Mouse (Mus musculus) liver, adult 2 months (tissue): Measurements from ENCODE around the gene Hmgcll1. TPM values are rescaled to one million over a fixed set of nuclear protein-coding genes. Genes with fewer than 3 reads are reported as not detected.

ENCODE experiments used
- DNase-seq: peaks from one replicate; pipeline ENCODE4 v3.0.0-alpha.2; 2011; ENCODE audit warnings: low read depth, low spot score; ENCODE audit errors: extremely low read depth
- H3K27ac ChIP-seq: fragments of 200-500 bp; replicated peaks from 2 replicates; pipeline ENCODE4 v1.5.1; 2012; ENCODE audit warnings: low read depth, mild to moderate bottlenecking, control low read depth, inconsistent platforms, low read length; ENCODE audit not compliant: insufficient read depth
- H3K27me3 ChIP-seq: fragments of 200-500 bp; 2 replicates; pipeline ENCODE4 v1.6.1; 2012; ENCODE audit warnings: mild to moderate bottlenecking, moderate library complexity, low read length, inconsistent platforms; ENCODE audit not compliant: control insufficient read depth, insufficient read depth
- H3K36me3 ChIP-seq: fragments of 200-500 bp; 2 replicates; pipeline ENCODE4 v1.6.1; 2012; ENCODE audit warnings: low read length, inconsistent platforms; ENCODE audit not compliant: control insufficient read depth, insufficient read depth
- H3K4me1 ChIP-seq: fragments of 200-500 bp; 2 replicates; pipeline ENCODE4 v1.6.1; 2011; ENCODE audit warnings: low read length; ENCODE audit not compliant: control insufficient read depth, insufficient read depth
- H3K4me3 ChIP-seq: fragments of 200-500 bp; 2 replicates; pipeline ENCODE4 v1.5.1; 2011; ENCODE audit warnings: low read depth, mild to moderate bottlenecking, control low read depth, low read length, moderate library complexity; ENCODE audit not compliant: insufficient read depth
- H3K79me2 ChIP-seq: fragments of 200-500 bp; 2 replicates; pipeline ENCODE4 v1.6.1; 2012; ENCODE audit warnings: inconsistent platforms, mild to moderate bottlenecking, low read length, moderate library complexity; ENCODE audit not compliant: control insufficient read depth, insufficient read depth
- H3K9ac ChIP-seq: fragments of 200-500 bp; 2 replicates; pipeline ENCODE4 v1.6.1; 2012; ENCODE audit warnings: low read depth, mild to moderate bottlenecking, control low read depth, inconsistent platforms, low read length
- CTCF ChIP-seq: fragments of 200-500 bp; IDR thresholded peaks from 2 replicates; pipeline ENCODE4 v1.5.1; 2011; ENCODE audit warnings: low read depth, low read length, control low read depth
- POLR2A ChIP-seq: fragments of 200-500 bp; IDR thresholded peaks from 2 replicates; pipeline ENCODE4 v1.6.1; 2011; ENCODE audit warnings: low read length, control low read depth; ENCODE audit not compliant: insufficient read depth; ENCODE audit errors: extremely low read depth
- WGBS: fragments of 180-500 bp; shearing (Covaris S2); methylation state at CpG from one replicate; pipeline ENCODE4 v1.1.7; 2018; 5-methylcytosine and 5-hydroxymethylcytosine counted together
- polyA plus RNA-seq: library from polyadenylated mRNA; depleted of rRNA; stranded (reverse); fragments of >200 nt; gene quantifications from 2 replicates; pipeline ENCODE4 v1.2.3, GENCODE M21; 2012
- total RNA-seq: library from RNA; depleted of rRNA; stranded (reverse); fragments of >200 nt; gene quantifications from 2 replicates; pipeline ENCODE4 v1.2.3, GENCODE M21; 2014

Hmgcll1 gene
- total and polyA plus RNA-seq, 2 experiments: 0.02 to 0.09 TPM

- H3K27me3 ChIP-seq: 0 out of 2 replicates have a peak, but pooled peaks cover 3% of the 10 kb centered on the region
- H3K4me3 ChIP-seq: no peak overlapping the region
- WGBS: 91% methylated on average over 5 of the region's 5 CpGs
- H3K79me2 ChIP-seq: no peaks in the 10 kb centered on the region
- DNase-seq: no peak
- H3K9ac ChIP-seq: no peak overlapping the region
- H3K4me1 ChIP-seq: peaks cover 1% of the 10 kb centered on the region; the same call in 1 of the 2 replicates
- H3K27ac ChIP-seq: no peak overlapping the region
- H3K36me3 ChIP-seq: no peaks in the 10 kb centered on the region
- TF ChIP-seq POLR2A (no peak), CTCF (no peak)
Observed at GRCm38 (mm10) chr9:76015971-76016370, 1.3 kb downstream of the Hmgcll1 start.

DNA sequence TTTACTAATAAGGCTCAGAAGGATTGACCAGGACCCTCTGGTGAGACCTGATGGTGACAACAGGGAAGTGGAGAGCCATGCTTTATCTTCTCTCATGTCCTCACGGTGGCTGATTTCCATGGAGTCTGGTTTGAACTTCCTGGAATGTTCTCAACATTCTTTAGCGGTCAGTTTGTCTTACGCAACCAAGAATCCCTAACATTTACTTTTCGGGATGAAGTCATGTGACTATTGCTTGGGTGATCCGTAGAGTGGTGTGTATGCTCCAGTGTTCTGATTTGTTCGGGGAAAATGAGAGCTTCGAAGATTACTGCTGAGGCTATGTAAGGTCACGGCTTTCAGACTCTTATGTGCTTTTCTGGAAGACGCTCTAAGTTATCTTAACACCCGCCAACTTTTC is 1.9 kb downstream of the Hmgcll1 start:
- Histone ChIP-seq H3K36me3 (no peaks in the 10 kb centered on the region), H3K79me2 (no peaks in the 10 kb centered on the region), H3K27ac (no peak overlapping the region), H3K4me1 (peaks cover 1% of the 10 kb centered on the region; the same call in 1 of the 2 replicates), H3K27me3 (0 out of 2 replicates have a peak, but pooled peaks cover 3% of the 10 kb centered on the region), H3K9ac (no peak overlapping the region), H3K4me3 (no peak overlapping the region)
- no peak for TF ChIP-seq POLR2A
- TF ChIP-seq CTCF: no peak
- 68% methylated on average over 10 of the region's 10 CpGs for WGBS
- peak; percentile 68 for DNase-seq

DNA sequence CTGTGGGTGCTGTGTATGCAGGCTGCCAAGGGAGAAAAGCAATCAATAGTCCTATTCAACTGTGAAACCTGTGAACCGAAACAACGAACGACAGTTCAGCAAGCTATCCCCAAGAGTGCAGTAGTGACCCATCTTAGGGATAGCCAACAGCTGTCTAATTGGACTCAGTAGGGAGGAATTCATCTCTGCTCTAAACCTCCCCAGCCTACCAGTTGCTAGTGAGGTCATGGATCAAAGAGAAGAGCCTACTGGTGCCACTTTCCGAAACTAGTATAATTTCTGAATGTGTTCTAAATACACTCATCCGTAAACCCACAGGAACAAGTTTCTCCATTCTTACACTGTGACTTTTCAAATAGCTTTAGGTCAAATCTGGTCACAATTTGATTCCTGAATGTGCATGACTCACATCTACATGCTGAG is 8.9 kb downstream of the Hmgcll1 start:
- H3K9ac ChIP-seq: no peak overlapping the region
- DNase-seq: peak; percentile 51
- H3K27me3 ChIP-seq: no peaks in the 10 kb centered on the region
- TF ChIP-seq CTCF (no peak), POLR2A (no peak)
- H3K79me2 ChIP-seq: no peaks in the 10 kb centered on the region
- H3K4me1 ChIP-seq: no peaks in the 10 kb centered on the region; the same call in none of the 2 replicates
- WGBS: 53% methylated on average over 5 of the region's 5 CpGs
- no peaks in the 10 kb centered on the region for H3K36me3 ChIP-seq
- no peak overlapping the region for H3K4me3 ChIP-seq
- no peak overlapping the region for H3K27ac ChIP-seq

DNA sequence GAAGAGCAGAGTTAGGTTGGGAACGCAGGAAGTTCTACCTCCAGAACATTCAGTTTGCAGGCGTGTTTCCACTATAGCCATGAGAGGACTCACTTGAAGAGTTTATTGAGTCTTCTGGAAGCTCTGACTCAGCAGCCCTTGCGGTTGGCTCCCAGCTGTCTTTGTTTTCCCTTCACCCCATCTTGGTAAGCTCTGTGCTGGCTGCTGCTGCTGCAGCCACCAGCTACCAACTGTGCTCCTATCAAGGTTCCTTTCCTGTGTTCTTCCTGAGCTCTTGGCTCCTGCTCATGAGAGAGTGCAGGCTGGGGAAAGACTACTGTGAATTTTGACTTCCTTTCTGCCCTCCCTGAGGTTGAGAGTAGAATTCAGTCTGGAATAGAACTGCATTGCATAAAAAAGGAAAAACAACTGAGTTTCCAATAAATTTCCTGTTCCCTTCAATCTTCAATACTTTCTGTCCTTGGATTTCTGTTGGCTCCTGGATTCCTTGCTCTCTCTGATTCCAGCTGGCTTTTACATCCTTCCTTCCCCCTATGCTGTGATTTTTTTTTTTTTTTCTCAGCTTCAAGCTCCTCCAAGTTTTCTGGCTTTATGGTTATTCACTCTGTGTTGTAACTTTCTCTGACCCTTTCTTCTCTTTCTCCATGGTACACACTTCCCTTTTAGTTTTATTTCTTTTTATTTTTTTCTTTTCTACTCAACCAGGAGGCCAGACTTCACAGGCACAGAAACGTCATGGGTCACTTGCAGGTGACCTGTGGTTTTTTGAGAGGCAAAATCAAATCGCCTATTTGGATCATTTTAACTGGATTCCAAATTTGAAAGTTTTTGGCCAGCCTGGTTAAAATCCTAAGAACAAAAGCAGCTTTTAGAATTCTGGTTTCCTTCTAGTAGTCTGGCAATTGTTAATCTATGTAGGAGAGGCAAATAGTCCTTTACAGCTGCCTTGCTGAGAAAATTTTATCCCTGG is 9.9 kb downstream of the Hmgcll1 start:
- no peak for DNase-seq
- 0 out of 2 replicates have a peak overlapping the region, but pooled peaks have one; percentile 1 for H3K27ac ChIP-seq
- 64% methylated on average over 5 of the region's 5 CpGs for WGBS

GRCm38 (mm10) chr9:76029471-76030199 is 15.0 kb downstream of the Hmgcll1 start:
- no peak overlapping the region for H3K4me3 ChIP-seq
- no peaks in the 10 kb centered on the region for H3K36me3 ChIP-seq
- TF ChIP-seq CTCF: no peak
- no peak for TF ChIP-seq POLR2A
- no peaks in the 10 kb centered on the region; the same call in 1 of the 2 replicates for H3K4me1 ChIP-seq
- no peak for DNase-seq
- no peak overlapping the region for H3K9ac ChIP-seq
- H3K79me2 ChIP-seq: no peaks in the 10 kb centered on the region
- H3K27me3 ChIP-seq: no peaks in the 10 kb centered on the region
- WGBS: 91% methylated on average over 16 of the region's 16 CpGs
- H3K27ac ChIP-seq: no peak overlapping the region

More for the DNA sequence above, 9.9 kb downstream of the Hmgcll1 start:
- no peak overlapping the region for H3K9ac ChIP-seq
- no peaks in the 10 kb centered on the region; the same call in none of the 2 replicates for H3K4me1 ChIP-seq
- TF ChIP-seq CTCF (no peak), POLR2A (no peak)
- H3K4me3 ChIP-seq: no peak overlapping the region
- no peaks in the 10 kb centered on the region for H3K27me3 ChIP-seq
- no peaks in the 10 kb centered on the region for H3K36me3 ChIP-seq
- H3K79me2 ChIP-seq: no peaks in the 10 kb centered on the region
